Mouse (Mus musculus): ENCODE measurements around the gene Bnip1. TPM values are rescaled to one million over a fixed set of nuclear protein-coding genes. Genes with fewer than 3 reads are reported as not detected.

Gene Bnip1
- polyA plus RNA-seq, 1 experiment, result 26.5 TPM

DNA sequence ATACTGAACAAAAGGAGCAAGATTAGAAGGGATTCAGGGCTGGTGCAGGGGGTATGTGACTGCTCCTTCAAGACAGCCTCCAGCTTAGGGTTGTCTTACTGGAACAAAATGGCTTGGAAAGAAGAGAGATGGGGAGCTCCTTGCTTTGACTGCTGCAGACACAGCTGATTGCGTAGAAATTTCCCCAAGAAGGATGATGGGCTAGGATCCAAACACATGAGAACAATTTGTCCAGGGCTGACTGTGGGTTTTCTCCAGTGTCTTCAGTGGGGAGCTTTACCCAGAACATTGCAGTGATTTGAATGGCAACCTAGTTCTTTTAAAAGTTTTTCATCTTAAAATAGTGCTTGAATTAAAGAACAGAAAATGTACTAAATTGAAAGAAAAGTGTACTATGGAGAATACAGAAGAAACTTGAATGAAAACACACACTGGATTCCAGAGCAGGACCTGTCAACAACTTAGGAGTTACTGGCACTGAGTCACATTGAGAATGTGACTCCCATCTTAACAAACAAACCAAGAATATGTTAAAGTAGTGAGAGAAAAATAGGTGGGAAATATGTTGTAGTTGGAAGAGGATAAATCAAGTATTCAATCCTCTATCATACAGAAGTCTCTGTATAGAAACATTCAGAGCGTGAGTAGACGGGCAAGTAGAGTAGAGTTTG lies 2.3 kb upstream of the Bnip1 start:
- TF ChIP-seq FLI1 (IDR thresholded peaks at IDR 0.05; ENCODE audit: low read length), result no peak
- Histone ChIP-seq H3K9me3 (no peaks in the 10 kb centered on the region), H3K4me3 (replicated peaks) (no peak overlapping the region), H3K4me1 (peaks cover 33% of the 10 kb centered on the region), H3K27me3 (replicated peaks) (peaks cover 2% of the 10 kb centered on the region), H3K36me3 (replicated peaks; ENCODE audit: low read length) (peaks cover 36% of the 10 kb centered on the region)

DNA sequence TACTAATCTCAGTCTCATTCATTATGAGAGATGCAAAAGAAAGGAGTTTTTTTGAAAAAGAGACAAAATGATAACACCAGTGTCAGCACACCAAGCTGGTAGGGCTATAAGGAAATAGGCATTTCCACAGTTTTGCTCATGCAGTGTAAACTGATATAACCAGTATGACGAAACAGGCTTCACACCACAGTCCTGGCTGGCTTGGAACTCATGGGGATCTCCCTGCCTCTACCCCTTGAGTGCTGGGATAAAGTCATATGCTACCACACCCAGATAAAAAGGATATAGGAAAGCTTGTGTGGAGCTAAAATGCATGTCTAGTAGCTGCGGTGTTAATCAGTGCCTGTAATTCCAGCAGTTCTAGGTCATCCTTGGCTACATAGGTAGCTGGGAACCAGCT lies 1.4 kb upstream of the Bnip1 start:
- Histone ChIP-seq H3K4me3 (replicated peaks) (no peak overlapping the region), H3K36me3 (replicated peaks; ENCODE audit: low read length) (peaks cover 39% of the 10 kb centered on the region), H3K27me3 (replicated peaks) (no peaks in the 10 kb centered on the region), H3K9me3 (no peaks in the 10 kb centered on the region), H3K4me1 (peaks cover 39% of the 10 kb centered on the region)
- no peak for TF ChIP-seq GATA1 (IDR thresholded peaks at IDR 0.05; ENCODE audit: borderline replicate concordance, low read length)
- TF ChIP-seq FLI1 (IDR thresholded peaks at IDR 0.05; ENCODE audit: low read length), result no peak

DNA sequence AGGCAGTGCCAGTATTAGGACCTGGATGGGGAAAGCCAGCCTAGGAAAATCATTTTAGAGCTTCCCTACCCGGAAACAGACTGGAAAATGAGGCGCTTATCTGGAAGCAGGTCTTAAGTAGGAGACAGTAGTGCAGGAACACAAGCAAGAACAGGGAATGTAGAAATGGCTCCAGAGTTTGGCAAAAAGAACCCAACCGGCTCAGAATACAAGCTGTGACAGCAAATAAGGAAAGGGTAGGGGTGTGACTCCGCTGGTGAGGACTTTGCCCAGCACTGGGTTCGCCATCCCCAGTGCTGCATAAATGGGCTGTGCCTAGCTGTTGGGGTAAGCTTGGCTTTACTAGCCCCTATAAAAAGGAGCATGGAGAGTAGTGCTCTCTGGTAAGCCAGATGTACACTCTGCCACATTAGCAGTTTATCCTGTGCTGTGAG lies 761 bp downstream of the Bnip1 start:
- Histone ChIP-seq H3K4me1 (peaks cover 39% of the 10 kb centered on the region), H3K4me3 (replicated peaks) (peak overlapping the region; percentile 93), H3K9me3 (no peaks in the 10 kb centered on the region), H3K27me3 (replicated peaks) (no peaks in the 10 kb centered on the region), H3K36me3 (replicated peaks; ENCODE audit: low read length) (peaks cover 47% of the 10 kb centered on the region)
- no peak for TF ChIP-seq GATA1 (IDR thresholded peaks at IDR 0.05; ENCODE audit: borderline replicate concordance, low read length)
- TF ChIP-seq FLI1 (IDR thresholded peaks at IDR 0.05; ENCODE audit: low read length), result no peak

- no peak overlapping the region for H3K4me3 ChIP-seq (replicated peaks)
- H3K9me3 ChIP-seq, result no peaks in the 10 kb centered on the region
- H3K36me3 ChIP-seq (replicated peaks; ENCODE audit: low read length), result peaks cover 67% of the 10 kb centered on the region
- peaks cover 37% of the 10 kb centered on the region for H3K4me1 ChIP-seq
- no peaks in the 10 kb centered on the region for H3K27me3 ChIP-seq (replicated peaks)
- TF ChIP-seq GATA1 (IDR thresholded peaks at IDR 0.05; ENCODE audit: borderline replicate concordance, low read length), result no peak
- no peak for TF ChIP-seq FLI1 (IDR thresholded peaks at IDR 0.05; ENCODE audit: low read length)
Observed at GRCm38 (mm10) chr17:26784525-26784924, 3.7 kb downstream of the Bnip1 start.

DNA sequence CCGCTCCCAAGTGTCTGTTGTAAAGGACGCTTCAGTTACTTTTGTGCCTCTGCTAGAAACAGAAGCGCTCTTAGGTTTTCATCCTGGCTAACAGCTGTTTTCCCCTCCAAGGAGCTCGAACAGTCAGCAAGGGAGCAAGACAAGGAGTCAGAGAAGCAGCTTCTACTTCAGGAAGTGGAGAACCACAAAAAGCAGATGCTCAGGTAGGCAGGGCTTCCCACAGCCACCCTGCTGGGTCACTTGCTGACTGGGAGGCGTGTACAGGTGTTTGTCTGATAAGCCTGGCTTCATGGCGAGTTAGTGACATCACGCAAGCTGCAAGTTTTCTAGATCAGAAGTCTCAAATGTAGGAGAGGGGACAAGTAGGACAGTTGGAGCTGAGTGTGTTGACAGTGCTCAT lies 5.7 kb downstream of the Bnip1 start:
- Histone ChIP-seq H3K27me3 (replicated peaks) (no peaks in the 10 kb centered on the region), H3K4me1 (peaks cover 17% of the 10 kb centered on the region), H3K36me3 (replicated peaks; ENCODE audit: low read length) (peaks cover 87% of the 10 kb centered on the region), H3K9me3 (no peaks in the 10 kb centered on the region), H3K4me3 (replicated peaks) (no peak overlapping the region)
- TF ChIP-seq GATA1 (IDR thresholded peaks at IDR 0.05; ENCODE audit: borderline replicate concordance, low read length) (no peak), FLI1 (IDR thresholded peaks at IDR 0.05; ENCODE audit: low read length) (no peak)

DNA sequence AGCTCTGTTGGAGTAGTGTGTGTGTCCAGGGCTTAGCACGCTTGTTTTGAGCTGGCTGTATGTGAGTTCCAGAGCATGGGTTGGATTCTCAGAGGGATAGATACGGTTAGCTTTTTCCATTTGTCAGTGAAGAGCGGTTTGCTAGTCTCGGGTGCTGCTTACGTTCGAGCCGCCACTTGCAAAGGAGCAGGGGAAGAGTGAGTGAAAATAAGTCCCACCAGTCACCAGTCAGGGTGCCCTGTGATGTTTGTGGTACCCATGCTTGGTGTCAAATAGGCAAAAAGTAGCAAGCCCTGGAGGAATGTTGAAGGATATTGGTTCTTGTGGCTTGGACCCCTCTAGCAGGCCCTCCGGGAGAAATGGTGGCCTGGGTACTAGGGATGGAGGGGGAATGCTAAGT lies 8.1 kb downstream of the Bnip1 start:
- H3K27me3 ChIP-seq (replicated peaks), result no peaks in the 10 kb centered on the region

GRCm38 (mm10) chr17:26789460-26790268 lies 8.8 kb downstream of the Bnip1 start:
- Histone ChIP-seq H3K36me3 (replicated peaks; ENCODE audit: low read length) (peaks cover 87% of the 10 kb centered on the region), H3K4me3 (replicated peaks) (no peak overlapping the region)
- TF ChIP-seq GATA1 (IDR thresholded peaks at IDR 0.05; ENCODE audit: borderline replicate concordance, low read length) (no peak), FLI1 (IDR thresholded peaks at IDR 0.05; ENCODE audit: low read length) (no peak)

More for the DNA sequence above, 8.1 kb downstream of the Bnip1 start:
- Histone ChIP-seq H3K4me3 (replicated peaks) (no peak overlapping the region), H3K36me3 (replicated peaks; ENCODE audit: low read length) (peaks cover 94% of the 10 kb centered on the region), H3K4me1 (peaks cover 9% of the 10 kb centered on the region), H3K9me3 (no peaks in the 10 kb centered on the region)
- TF ChIP-seq FLI1 (IDR thresholded peaks at IDR 0.05; ENCODE audit: low read length) (no peak), GATA1 (IDR thresholded peaks at IDR 0.05; ENCODE audit: borderline replicate concordance, low read length) (no peak)

GRCm38 (mm10) chr17:26790269-26791214 lies 9.7 kb downstream of the Bnip1 start:
- Histone ChIP-seq H3K9me3 (no peaks in the 10 kb centered on the region), H3K27me3 (replicated peaks) (peaks cover 2% of the 10 kb centered on the region), H3K36me3 (replicated peaks; ENCODE audit: low read length) (peaks cover 78% of the 10 kb centered on the region), H3K4me1 (peaks cover 7% of the 10 kb centered on the region), H3K4me3 (replicated peaks) (no peak overlapping the region)
- TF ChIP-seq FLI1 (IDR thresholded peaks at IDR 0.05; ENCODE audit: low read length), result no peak
- TF ChIP-seq GATA1 (IDR thresholded peaks at IDR 0.05; ENCODE audit: borderline replicate concordance, low read length), result no peak

More at GRCm38 (mm10) chr17:26789460-26790268, 8.8 kb downstream of the Bnip1 start:
- H3K9me3 ChIP-seq, result no peaks in the 10 kb centered on the region
- H3K4me1 ChIP-seq, result peaks cover 7% of the 10 kb centered on the region
- no peaks in the 10 kb centered on the region for H3K27me3 ChIP-seq (replicated peaks)

DNA sequence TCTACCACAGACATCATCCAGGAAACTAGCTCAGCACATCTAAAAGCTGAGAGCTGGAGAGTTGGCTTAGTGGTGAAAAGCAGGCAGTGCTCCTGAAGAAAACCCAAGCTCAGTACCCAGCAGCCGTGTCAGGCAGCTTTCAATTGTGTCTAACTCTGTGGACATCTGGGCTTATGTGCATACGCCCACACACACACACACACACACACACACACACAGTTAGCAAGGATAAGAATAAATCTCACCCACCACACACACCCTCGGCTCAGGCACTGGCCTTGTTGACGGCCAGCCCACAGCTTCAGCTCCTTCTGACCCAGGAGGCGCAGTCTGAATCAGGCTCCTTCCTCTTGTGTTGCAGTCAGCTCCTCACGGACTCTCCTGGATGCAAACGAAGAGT lies 10.7 kb downstream of the Bnip1 start:
- Histone ChIP-seq H3K4me1 (peaks cover 8% of the 10 kb centered on the region), H3K36me3 (replicated peaks; ENCODE audit: low read length) (peaks cover 70% of the 10 kb centered on the region), H3K4me3 (replicated peaks) (no peak overlapping the region), H3K27me3 (replicated peaks) (peaks cover 8% of the 10 kb centered on the region), H3K9me3 (peaks cover 3% of the 10 kb centered on the region; the same call in 1 of the 2 replicates)
- no peak for TF ChIP-seq FLI1 (IDR thresholded peaks at IDR 0.05; ENCODE audit: low read length)
- TF ChIP-seq GATA1 (IDR thresholded peaks at IDR 0.05; ENCODE audit: borderline replicate concordance, low read length), result no peak

All from megakaryocyte, embryonic 14.5 days (primary cell).